Mouse (Mus musculus) megakaryocyte, embryonic 14.5 days (primary cell): ENCODE results near the gene L1cam.

Experiments
- FLI1 ChIP-seq: IDR thresholded peaks from 2 replicates; pipeline ENCODE4 v1.6.1; 2012; ENCODE audit warnings: low read length, inconsistent platforms, mixed read lengths
- GATA1 ChIP-seq: IDR thresholded peaks from 3 replicates; pipeline ENCODE4 v1.6.1; 2012; ENCODE audit warnings: mixed read lengths, low read length, inconsistent platforms, borderline replicate concordance

DNA sequence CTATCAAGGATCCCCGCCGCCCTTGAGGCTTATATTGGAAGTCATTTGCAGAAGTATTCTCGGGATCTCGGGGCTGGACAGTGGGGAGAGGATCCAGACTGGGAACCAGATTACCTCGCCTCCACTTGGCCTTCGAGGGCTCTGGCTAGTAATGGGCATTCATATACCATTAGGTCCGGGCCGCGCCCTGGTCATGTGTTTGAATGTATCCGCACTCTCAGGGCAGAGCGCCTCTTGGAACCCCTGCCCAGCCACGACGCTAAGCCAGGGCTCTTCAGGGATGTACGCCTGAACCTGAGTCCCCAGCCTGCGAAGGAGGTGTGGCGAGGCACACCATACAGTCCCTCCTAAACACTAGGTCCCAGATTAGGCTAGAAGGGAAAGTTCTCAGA, 14.9 kb downstream of the L1cam start:
- TF ChIP-seq GATA1 (no peak), FLI1 (no peak)
